Mouse (Mus musculus) ZHBTc4 (cell line): Measurements from ENCODE around the gene Map3k4.

Source experiments
- DNase-seq: peaks from one replicate; pipeline ENCODE4 v3.0.0-alpha.2; 2011; ENCODE audit warnings: low read depth, low spot score

Gene Map3k4

DNA sequence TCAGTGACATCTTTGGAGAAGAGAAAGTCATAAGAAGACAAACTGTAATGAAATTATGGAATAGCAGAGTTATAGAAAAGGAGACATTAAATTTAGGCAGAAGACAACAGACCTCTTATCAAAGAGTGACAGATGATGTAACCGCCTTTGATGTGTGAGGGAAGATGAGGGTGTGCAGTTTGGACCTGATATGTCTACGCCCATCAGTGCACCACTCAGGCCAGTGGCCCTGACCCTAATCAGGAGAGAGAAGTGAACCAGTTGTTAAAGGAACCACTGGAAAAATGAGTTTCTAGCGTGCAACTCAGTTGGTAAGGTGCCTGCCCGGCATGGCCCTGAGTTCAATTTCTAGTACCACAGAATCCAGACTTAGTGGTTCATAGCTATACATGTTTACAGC lies 132.7 kb downstream of the Map3k4 start:
- no peak for DNase-seq

DNA sequence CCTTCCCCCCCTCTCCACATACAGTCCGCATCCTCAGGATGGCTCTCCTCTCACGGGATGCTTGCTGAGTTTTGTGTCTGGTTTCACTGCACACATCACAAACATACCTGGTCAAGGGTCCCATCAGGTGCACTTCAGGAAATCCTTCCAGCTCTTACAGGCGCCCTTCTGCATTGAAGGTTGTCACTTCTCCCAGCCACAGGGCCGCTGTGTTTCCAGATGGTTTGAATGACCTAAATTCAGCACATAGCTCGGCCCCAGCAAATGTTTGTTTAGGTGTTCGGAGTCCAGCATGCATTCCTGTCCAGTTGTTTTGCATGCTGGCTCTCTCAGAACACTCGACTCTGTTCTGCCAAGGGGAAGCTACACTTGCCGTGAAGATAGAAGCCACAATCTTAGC lies 134.3 kb downstream of the Map3k4 start:
- DNase-seq = no peak

DNA sequence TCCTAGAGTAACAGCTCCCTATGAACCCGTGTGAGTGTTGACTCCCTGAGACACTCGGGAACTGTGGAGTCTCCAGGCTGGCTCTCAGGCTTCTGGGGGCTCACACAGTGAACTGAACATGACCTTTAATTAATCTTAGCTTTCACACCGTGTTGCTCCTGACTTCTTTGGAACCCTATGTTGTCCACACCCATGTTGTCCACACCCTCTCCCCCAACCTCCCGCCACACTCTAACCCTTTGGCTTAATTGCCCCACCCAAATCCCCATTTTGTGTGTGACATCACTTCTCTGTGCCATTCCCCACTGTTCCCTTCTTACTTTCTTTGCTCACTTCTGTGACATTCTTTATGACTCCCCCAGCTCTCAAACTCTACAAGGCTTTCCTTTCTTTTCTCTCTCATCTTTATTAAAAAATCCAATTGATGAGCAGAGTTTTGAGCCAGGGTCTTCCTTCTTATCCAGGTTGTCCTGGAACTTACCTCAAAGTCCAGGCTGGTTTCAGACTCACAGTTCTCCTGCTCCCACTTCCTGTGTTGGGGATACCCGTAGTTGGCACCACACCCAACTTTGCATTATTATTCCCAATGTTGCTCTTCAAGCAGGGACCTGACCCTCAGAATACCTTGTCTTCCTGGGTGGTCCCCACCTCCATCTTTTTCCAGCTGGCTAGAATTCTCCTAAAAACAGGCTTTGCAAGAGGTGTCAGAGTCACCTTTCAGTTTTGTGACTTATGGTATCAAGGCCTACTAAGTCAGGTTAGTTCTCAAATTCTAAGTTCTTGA lies 135.7 kb downstream of the Map3k4 start:
- DNase-seq = peak; percentile 43

DNA sequence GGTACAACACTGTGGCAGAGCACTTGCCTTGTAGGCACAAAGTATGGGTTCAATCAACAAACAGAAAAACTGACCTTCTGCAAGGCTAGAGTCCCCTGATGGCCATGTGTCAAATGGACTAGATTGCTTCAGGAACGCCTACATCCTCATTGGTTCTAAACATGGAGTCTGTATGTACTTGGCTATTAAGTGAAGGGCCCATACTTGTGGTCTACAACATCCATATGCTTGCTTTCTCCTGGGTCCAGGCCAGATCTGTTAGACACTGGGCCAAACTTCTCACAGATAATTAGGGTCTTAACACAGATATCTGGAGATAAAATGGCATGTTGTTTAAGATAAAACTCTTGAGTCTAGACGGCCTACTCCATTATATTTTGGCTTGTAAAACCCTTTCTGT lies 138.8 kb downstream of the Map3k4 start:
- DNase-seq = no peak

DNA sequence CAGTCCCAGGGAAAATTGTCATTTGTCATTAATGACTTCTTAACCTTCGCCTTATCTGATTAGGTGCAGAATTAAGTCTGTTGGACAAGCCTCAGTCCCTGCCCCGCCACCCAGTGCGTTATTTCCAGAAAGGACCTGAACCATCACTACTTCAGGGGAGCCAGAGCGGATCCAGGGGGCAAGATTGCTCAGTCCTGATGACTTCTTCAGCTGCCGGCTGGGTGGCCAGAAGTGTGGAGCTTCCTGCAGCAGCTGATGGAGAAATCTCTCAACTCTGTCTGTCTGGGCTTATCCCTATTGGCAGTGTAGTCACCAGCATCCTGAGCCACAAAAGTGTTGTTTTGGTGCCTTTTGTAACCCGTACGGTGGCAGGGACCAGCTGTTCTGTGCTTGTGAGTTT lies 139.3 kb downstream of the Map3k4 start:
- DNase-seq = no peak
